ENCODE assay signal across 13 mouse cellular contexts in the genomic region with DNA sequence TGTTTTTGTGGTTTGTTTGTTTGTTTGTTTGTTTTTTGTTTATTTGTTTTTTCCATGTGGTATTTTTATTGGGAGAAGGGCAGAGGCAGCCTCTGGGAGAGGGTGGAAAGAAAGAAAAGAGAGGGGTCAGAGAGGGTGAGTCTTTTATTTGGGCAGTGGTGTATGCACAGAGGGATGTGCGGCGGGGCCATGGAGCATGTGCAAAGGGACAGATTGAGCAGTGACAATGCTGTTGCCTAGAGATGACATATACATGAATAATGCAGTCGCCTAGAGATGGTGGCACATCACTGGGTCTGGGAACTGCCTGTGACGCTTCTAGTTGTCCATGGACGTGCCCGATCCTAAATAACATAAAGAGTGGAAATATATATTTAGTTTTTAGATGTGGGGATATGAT.
"Had no signal": no experiment of that assay in that cellular context is flagged by ENCODE, and none has a peak within 500 bp of the region (broad histone marks: within the 10 kb centered on the region; RNA-seq: fewer than 3 reads in every experiment).

No protein-coding gene starts in this region.

- H3K9me3 ChIP-seq: midbrain, embryonic 12.5 days; neural tube, embryonic 13.5 days; stomach, embryonic 15.5 days had no signal

- H3K36me3 ChIP-seq: midbrain, embryonic 12.5 days; neural tube, embryonic 13.5 days; stomach, embryonic 15.5 days had no signal

- H3K9ac ChIP-seq: liver, embryonic 14.5 days; lung, embryonic 14.5 days; midbrain, embryonic 12.5 days; neural tube, embryonic 13.5 days; stomach, embryonic 15.5 days had no signal

- DNase-seq: lung, adult 18-20 months; lung, embryonic 14.5 days; lung, postnatal 10 days; lung, postnatal 4 days; right cerebral cortex, postnatal 14 days; thymus, adult 2 months; thymus, postnatal 25 days; thymus, postnatal 4 days had no signal

- H3K4me2 ChIP-seq: lung, embryonic 14.5 days; midbrain, embryonic 12.5 days; neural tube, embryonic 13.5 days; stomach, embryonic 15.5 days had no signal

- H3K27ac ChIP-seq: liver, embryonic 14.5 days; midbrain, embryonic 12.5 days; neural tube, embryonic 13.5 days; stomach, embryonic 15.5 days; stomach, postnatal 0 days had no signal

- H3K4me1 ChIP-seq: midbrain, embryonic 12.5 days; neural tube, embryonic 13.5 days; stomach, embryonic 15.5 days had no signal

- H3K27me3 ChIP-seq: midbrain, embryonic 12.5 days; neural tube, embryonic 13.5 days; stomach, embryonic 15.5 days had no signal

- H3K4me3 ChIP-seq: midbrain, embryonic 12.5 days; neural tube, embryonic 13.5 days; stomach, embryonic 15.5 days had no signal
